Mouse (Mus musculus) hindbrain, embryonic 13.5 days (tissue): ENCODE results near the gene Gga3. TPM values are rescaled to one million over a fixed set of nuclear protein-coding genes. Genes with fewer than 3 reads are reported as not detected.
A peak's percentile ranks its signal among the peaks of the same experiment; 100 is the strongest.

Experiments used
- ATAC-seq: fragments of 200-750 bp; cut with Nextera tagmentation; 2 replicates; pipeline ENCODE4 v1.8.0; 2017; ENCODE audit warnings: moderate TSS enrichment; ENCODE audit not compliant: low FRiP score
- H3K27ac ChIP-seq: fragments of 300-500 bp; sonication (generic); 2 replicates; pipeline ENCODE4 v1.5.1; 2015; ENCODE audit warnings: inconsistent platforms, mild to moderate bottlenecking, moderate library complexity
- H3K27me3 ChIP-seq: fragments of 300-500 bp; sonication (generic); 2 replicates; pipeline ENCODE4 v1.6.1; 2015; ENCODE audit warnings: mild to moderate bottlenecking, inconsistent platforms
- H3K36me3 ChIP-seq: fragments of 300-500 bp; sonication (generic); 2 replicates; pipeline ENCODE4 v1.6.1; 2015; ENCODE audit warnings: mild to moderate bottlenecking, inconsistent platforms
- H3K4me1 ChIP-seq: fragments of 300-500 bp; sonication (generic); replicated peaks from 2 replicates; pipeline ENCODE4 v1.6.1; 2015; ENCODE audit warnings: inconsistent platforms
- H3K4me2 ChIP-seq: fragments of 300-500 bp; sonication (generic); 2 replicates; pipeline ENCODE4 v1.6.1; 2015; ENCODE audit warnings: inconsistent platforms, mild to moderate bottlenecking, moderate library complexity
- H3K4me3 ChIP-seq: fragments of 300-500 bp; sonication (generic); 2 replicates; pipeline ENCODE4 v1.5.1; 2015; ENCODE audit warnings: mild to moderate bottlenecking, inconsistent platforms
- H3K9ac ChIP-seq: fragments of 300-500 bp; sonication (generic); 2 replicates; pipeline ENCODE4 v1.6.1; 2015; ENCODE audit warnings: mild to moderate bottlenecking, inconsistent platforms
- H3K9me3 ChIP-seq: fragments of 300-500 bp; sonication (generic); 2 replicates; pipeline ENCODE4 v1.6.1; 2016; ENCODE audit warnings: inconsistent platforms
- WGBS: fragments of 180-500 bp; shearing (Covaris S2); methylation state at CpG from one replicate; pipeline ENCODE4 v1.1.7; 2015; 5-methylcytosine and 5-hydroxymethylcytosine counted together
- polyA plus RNA-seq: library from polyadenylated mRNA; unstranded; fragments of >200 nt; fragmentation: Nextera tagmentation; extraction: Ambion mirVana; gene quantifications from 2 replicates; pipeline ENCODE4 v1.2.1, GENCODE M21; 2015

The Gga3 gene
- polyA plus RNA-seq, 1 experiment from 2014 or later = 33.6 TPM

DNA sequence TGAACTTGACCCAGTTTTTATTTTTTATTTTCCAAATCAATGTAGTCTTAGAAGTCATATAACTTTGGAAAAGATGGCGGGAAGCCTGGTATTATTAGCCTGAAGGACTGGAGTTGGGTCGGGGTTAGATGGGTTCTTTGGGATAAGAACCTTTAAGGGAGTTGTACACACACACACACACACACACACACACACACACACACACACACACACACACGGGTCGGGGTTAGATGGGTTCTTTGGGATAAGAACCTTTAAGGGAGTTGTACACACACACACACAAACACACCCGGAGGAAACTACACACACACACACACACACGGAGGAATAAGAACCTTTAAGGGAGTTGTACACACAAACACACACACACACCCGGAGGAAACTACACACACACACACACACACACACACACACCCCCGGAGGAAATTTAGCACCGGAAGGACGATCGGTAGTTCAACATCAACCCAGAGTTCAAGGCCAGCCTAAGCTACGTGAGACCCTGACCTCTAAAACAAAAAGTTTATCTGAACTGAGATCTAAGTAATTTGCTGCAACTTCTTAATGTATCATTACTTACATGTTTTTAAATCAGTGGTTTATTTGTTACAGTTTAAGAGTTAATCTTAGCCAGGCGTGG, 24.7 kb upstream of the Gga3 start:
- peak; percentile 4; the same call in 1 of the 2 replicates for ATAC-seq
- no peaks in the 10 kb centered on the region for H3K27me3 ChIP-seq
- no peak overlapping the region for H3K27ac ChIP-seq
- H3K9ac ChIP-seq = 0 out of 2 replicates have a peak overlapping the region, but pooled peaks have one; percentile 39
- H3K4me3 ChIP-seq = peak overlapping the region; percentile 76
- H3K4me2 ChIP-seq = peak overlapping the region; percentile 51
- 54% methylated on average over 13 of the region's 13 CpGs for WGBS
- H3K4me1 ChIP-seq = peaks cover 18% of the 10 kb centered on the region
- peaks cover 2% of the 10 kb centered on the region; the same call in 1 of the 2 replicates for H3K36me3 ChIP-seq
- no peaks in the 10 kb centered on the region for H3K9me3 ChIP-seq

- H3K4me2 ChIP-seq = peak within 1 kb of the TSS; percentile 89
- H3K9me3 ChIP-seq = no peaks in the 10 kb centered on the region
- peak within 1 kb of the TSS; percentile 48 for H3K27ac ChIP-seq
- under 1% methylated on average over 47 of the region's 47 CpGs for WGBS
- ATAC-seq = peak; percentile 99
- H3K27me3 ChIP-seq = no peaks in the 10 kb centered on the region
- peak within 1 kb of the TSS; percentile 78 for H3K9ac ChIP-seq
- H3K4me1 ChIP-seq = peaks cover 18% of the 10 kb centered on the region
- peak within 1 kb of the TSS; percentile 76 for H3K4me3 ChIP-seq
- peaks cover 9% of the 10 kb centered on the region for H3K36me3 ChIP-seq
Observed at GRCm38 (mm10) chr11:115627705-115628464, 24.0 kb upstream of the Gga3 start, which contains the start of gene Slc25a19. Gene Slc25a19 (minus strand): TSS chr11:115628295.

GRCm38 (mm10) chr11:115626824-115627616, 23.2 kb upstream of the Gga3 start:
- WGBS = 51% methylated on average over 11 of the region's 11 CpGs
- no peak for ATAC-seq
- H3K27ac ChIP-seq = no peak overlapping the region
- no peaks in the 10 kb centered on the region for H3K27me3 ChIP-seq
- no peaks in the 10 kb centered on the region for H3K9me3 ChIP-seq
- H3K4me2 ChIP-seq = peak overlapping the region; percentile 89
- H3K9ac ChIP-seq = peak overlapping the region; percentile 78
- peak overlapping the region; percentile 76 for H3K4me3 ChIP-seq
- H3K4me1 ChIP-seq = peaks cover 18% of the 10 kb centered on the region
- H3K36me3 ChIP-seq = peaks cover 17% of the 10 kb centered on the region

DNA sequence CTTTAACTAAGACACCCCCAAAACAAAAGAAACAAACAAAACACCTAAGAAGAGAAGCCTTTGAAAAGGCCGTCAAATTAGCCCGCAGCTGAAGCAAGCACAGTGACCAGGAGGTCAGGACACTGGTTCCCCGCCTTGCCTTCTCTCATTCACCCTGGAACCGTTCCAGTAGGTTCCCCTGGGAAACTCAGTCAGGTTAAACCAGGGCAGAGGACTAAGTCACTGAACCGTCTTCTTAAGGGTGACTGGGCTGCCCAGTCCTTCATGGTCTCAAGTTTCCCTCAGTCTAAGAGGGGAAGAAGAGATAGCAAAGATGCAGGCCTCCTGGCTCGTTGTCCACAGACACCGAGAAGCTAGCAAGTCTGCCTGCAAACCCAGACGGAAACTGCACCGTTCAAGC, 22.0 kb upstream of the Gga3 start:
- WGBS = 82% methylated on average over 9 of the region's 9 CpGs
- Histone ChIP-seq H3K36me3 (peaks cover 26% of the 10 kb centered on the region), H3K4me3 (no peak overlapping the region), H3K27ac (no peak overlapping the region), H3K4me1 (peaks cover 18% of the 10 kb centered on the region), H3K27me3 (no peaks in the 10 kb centered on the region), H3K4me2 (no peak overlapping the region), H3K9me3 (no peaks in the 10 kb centered on the region), H3K9ac (no peak overlapping the region)
- ATAC-seq = no peak

GRCm38 (mm10) chr11:115623487-115624070, 19.7 kb upstream of the Gga3 start:
- no peaks in the 10 kb centered on the region for H3K27me3 ChIP-seq
- H3K9ac ChIP-seq = no peak overlapping the region
- no peak overlapping the region for H3K27ac ChIP-seq
- no peaks in the 10 kb centered on the region for H3K9me3 ChIP-seq
- peaks cover 16% of the 10 kb centered on the region for H3K4me1 ChIP-seq
- no peak for ATAC-seq
- 76% methylated on average over 9 of the region's 9 CpGs for WGBS
- H3K4me2 ChIP-seq = no peak overlapping the region
- H3K4me3 ChIP-seq = no peak overlapping the region
- H3K36me3 ChIP-seq = peaks cover 44% of the 10 kb centered on the region

DNA sequence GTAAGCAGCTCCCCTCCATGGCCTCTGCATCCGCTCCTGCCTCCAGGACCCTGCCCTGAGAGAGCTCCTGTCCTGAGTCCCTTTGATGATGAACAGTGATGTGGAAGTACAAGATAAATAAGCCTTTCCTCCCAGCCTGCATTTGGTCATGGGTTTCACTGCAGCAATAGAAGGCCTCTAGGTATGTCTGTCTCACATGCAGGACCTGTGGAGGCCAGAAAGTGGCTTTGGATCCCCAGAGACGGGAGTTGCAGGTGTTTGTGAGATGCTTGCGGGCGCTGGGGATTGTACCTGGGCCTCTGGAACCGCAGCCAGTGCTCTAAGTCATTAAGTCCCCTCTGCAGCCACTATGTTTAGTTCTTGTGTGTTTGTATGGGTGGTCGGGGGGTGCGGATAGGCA, 16.1 kb upstream of the Gga3 start:
- no peak overlapping the region for H3K27ac ChIP-seq
- H3K36me3 ChIP-seq = peaks cover 69% of the 10 kb centered on the region
- H3K9me3 ChIP-seq = no peaks in the 10 kb centered on the region
- no peaks in the 10 kb centered on the region for H3K27me3 ChIP-seq
- no peak overlapping the region for H3K9ac ChIP-seq
- H3K4me1 ChIP-seq = no peaks in the 10 kb centered on the region
- WGBS = 95% methylated on average over 7 of the region's 7 CpGs
- ATAC-seq = no peak
- H3K4me3 ChIP-seq = no peak overlapping the region
- H3K4me2 ChIP-seq = no peak overlapping the region

DNA sequence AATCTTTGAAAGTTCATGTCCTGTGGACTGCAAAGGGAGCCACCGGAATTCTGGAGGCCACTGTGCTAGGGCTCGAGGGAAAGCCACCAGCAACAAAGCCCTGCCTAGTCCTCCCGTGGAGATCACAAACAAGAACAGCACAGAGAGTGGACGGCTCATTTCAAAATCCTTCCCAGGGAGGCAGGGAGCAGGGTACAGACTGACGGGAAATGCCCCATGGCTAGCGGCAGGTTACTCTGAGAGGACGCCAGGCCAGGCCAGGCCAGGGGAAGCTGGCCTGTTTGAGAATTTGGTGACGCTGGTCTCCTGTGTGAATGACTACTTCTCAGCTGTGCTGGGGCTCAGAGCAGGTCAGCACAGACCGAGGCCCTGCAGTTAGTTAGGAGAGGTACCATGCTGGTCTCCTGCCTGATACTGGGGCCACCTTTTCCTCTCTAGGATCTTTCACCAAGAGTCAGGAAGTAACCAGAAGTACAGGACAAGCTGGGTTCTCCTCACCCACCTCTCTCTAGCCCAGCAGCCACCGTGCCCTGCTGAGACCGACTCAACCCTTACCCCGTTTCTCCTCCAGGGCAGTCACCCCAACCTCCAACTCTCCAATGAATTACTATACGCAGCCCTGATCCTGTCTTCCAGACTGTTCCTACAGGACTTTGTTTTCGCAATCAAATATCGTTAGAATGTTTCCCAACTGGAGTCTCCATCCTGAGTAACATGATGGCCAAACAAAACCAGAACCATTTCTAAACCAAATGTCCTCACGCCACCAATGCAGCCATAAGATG, 15.1 kb upstream of the Gga3 start:
- no peak overlapping the region for H3K4me3 ChIP-seq
- H3K4me2 ChIP-seq = no peak overlapping the region
- 90% methylated on average over 16 of the region's 16 CpGs for WGBS
- H3K36me3 ChIP-seq = peaks cover 76% of the 10 kb centered on the region
- H3K9ac ChIP-seq = no peak overlapping the region
- H3K4me1 ChIP-seq = no peaks in the 10 kb centered on the region
- H3K9me3 ChIP-seq = no peaks in the 10 kb centered on the region
- peaks cover 9% of the 10 kb centered on the region; the same call in 1 of the 2 replicates for H3K27me3 ChIP-seq
- no peak overlapping the region for H3K27ac ChIP-seq
- ATAC-seq = no peak

DNA sequence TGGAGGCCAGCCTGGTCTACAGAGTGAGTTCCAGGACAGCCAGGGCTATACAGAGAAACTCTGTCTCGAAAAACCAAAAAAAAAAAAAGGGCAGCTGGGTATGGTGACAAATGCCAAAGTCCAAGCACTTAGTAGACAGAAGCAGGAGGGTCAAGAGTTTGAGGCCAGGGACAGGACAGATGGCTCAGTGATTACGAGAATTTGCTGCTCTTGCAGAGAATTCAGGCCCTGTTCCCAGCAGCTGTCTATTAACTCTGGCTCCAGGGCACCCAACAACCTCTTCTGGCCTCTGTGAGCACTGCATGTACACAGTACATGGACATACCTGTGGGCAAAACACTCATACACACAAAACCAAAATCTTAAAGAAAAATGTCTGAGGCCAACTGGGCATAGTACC, 14.2 kb upstream of the Gga3 start:
- Histone ChIP-seq H3K27ac (no peak overlapping the region), H3K4me1 (peaks cover 8% of the 10 kb centered on the region), H3K9me3 (no peaks in the 10 kb centered on the region), H3K4me2 (no peak overlapping the region), H3K27me3 (peaks cover 16% of the 10 kb centered on the region), H3K9ac (no peak overlapping the region), H3K36me3 (peaks cover 68% of the 10 kb centered on the region), H3K4me3 (no peak overlapping the region)
- no peak for ATAC-seq
- WGBS = 90% methylated on average over 2 of the region's 2 CpGs

- 91% methylated on average over 6 of the region's 6 CpGs for WGBS
Observed at GRCm38 (mm10) chr11:115616893-115617292, 13.0 kb upstream of the Gga3 start.

GRCm38 (mm10) chr11:115616371-115616770, 12.5 kb upstream of the Gga3 start:
- peaks cover 16% of the 10 kb centered on the region for H3K27me3 ChIP-seq
- no peak overlapping the region for H3K27ac ChIP-seq
- 95% methylated on average over 7 of the region's 7 CpGs for WGBS
- H3K9me3 ChIP-seq = no peaks in the 10 kb centered on the region
- H3K9ac ChIP-seq = no peak overlapping the region
- H3K36me3 ChIP-seq = peaks cover 54% of the 10 kb centered on the region
- peaks cover 21% of the 10 kb centered on the region for H3K4me1 ChIP-seq
- ATAC-seq = no peak
- no peak overlapping the region for H3K4me3 ChIP-seq
- no peak overlapping the region for H3K4me2 ChIP-seq

More at GRCm38 (mm10) chr11:115616893-115617292, 13.0 kb upstream of the Gga3 start:
- Histone ChIP-seq H3K9me3 (no peaks in the 10 kb centered on the region), H3K27ac (no peak overlapping the region), H3K36me3 (peaks cover 57% of the 10 kb centered on the region), H3K4me2 (no peak overlapping the region), H3K4me1 (peaks cover 16% of the 10 kb centered on the region), H3K27me3 (peaks cover 16% of the 10 kb centered on the region), H3K4me3 (no peak overlapping the region), H3K9ac (no peak overlapping the region)
- ATAC-seq = no peak

DNA sequence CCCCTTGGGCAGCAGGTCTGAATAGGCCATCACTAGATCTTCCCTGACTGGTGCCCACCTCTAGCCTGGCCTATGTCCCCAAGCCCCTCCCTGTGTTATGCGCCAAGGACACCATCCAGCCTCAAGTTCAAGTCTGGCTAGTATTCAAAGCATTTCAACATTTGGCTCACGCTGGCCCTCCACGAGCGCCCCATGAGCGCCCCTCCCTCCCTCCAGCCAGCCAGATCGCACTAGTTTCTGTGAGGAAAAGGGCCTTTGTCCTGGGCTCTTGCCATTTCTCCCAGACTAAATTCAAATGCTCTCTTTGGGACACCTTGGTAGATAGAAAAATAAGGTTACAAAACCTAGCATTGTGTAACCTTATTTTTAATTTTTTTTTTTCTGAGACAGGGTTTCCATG, 12.0 kb upstream of the Gga3 start:
- no peak overlapping the region for H3K27ac ChIP-seq
- H3K4me3 ChIP-seq = no peak overlapping the region

More for the DNA sequence above, 12.0 kb upstream of the Gga3 start:
- peaks cover 16% of the 10 kb centered on the region for H3K27me3 ChIP-seq
- ATAC-seq = no peak
- 93% methylated on average over 6 of the region's 6 CpGs for WGBS
- H3K9me3 ChIP-seq = no peaks in the 10 kb centered on the region
- H3K9ac ChIP-seq = no peak overlapping the region
- peaks cover 49% of the 10 kb centered on the region for H3K36me3 ChIP-seq
- H3K4me1 ChIP-seq = peaks cover 21% of the 10 kb centered on the region
- no peak overlapping the region for H3K4me2 ChIP-seq
